Mouse (Mus musculus): ENCODE measurements at regions not wholly inside any gene's neighbourhood (a gene's known extent, or its start where the extent isn't known, plus 50 kb on each side); places are given as distances from the start of the nearest gene placed in this dataset.

GRCm38 (mm10) chr16:19883776-19884513, 98.9 kb downstream of the Klhl6 start:
- no peak overlapping the region for H3K27ac ChIP-seq (replicated peaks; ENCODE audit: low read depth, low read length)
- ATAC-seq (ENCODE audit: low FRiP score, low read depth): peak; percentile 88
- no peaks in the 10 kb centered on the region for H3K27me3 ChIP-seq (ENCODE audit: control insufficient read depth, insufficient read depth, low read length)
- WGBS: 54% methylated on average over 9 of the region's 9 CpGs
- DNase-seq (ENCODE audit: low spot score): peak; percentile 72
- H3K9me3 ChIP-seq (ENCODE audit: control insufficient read depth, low read length): no peaks in the 10 kb centered on the region
- no peak overlapping the region for H3K4me2 ChIP-seq (replicated peaks; ENCODE audit: low read depth, low read length, severe bottlenecking)
- no peak overlapping the region for H3K4me3 ChIP-seq (replicated peaks; ENCODE audit: low read length)
- no peak overlapping the region for H3K9ac ChIP-seq (ENCODE audit: low read depth, low read length, severe bottlenecking)
- H3K4me1 ChIP-seq (ENCODE audit: control insufficient read depth, insufficient read depth, low read length): no peaks in the 10 kb centered on the region
- H3K36me3 ChIP-seq (ENCODE audit: control insufficient read depth, insufficient read depth, low read length): no peaks in the 10 kb centered on the region
- no peak for TF ChIP-seq POLR2A (IDR thresholded peaks at IDR 0.05; ENCODE audit: borderline replicate concordance, extremely low read depth, insufficient read depth, insufficient read length)

- ATAC-seq (ENCODE audit: low FRiP score, low read depth) (no peak), DNase-seq (ENCODE audit: low spot score) (no peak)
- no peaks in the 10 kb centered on the region for H3K9me3 ChIP-seq (ENCODE audit: control insufficient read depth, low read length)
- H3K4me2 ChIP-seq (replicated peaks; ENCODE audit: low read depth, low read length, severe bottlenecking): no peak overlapping the region
- TF ChIP-seq POLR2A (IDR thresholded peaks at IDR 0.05; ENCODE audit: borderline replicate concordance, extremely low read depth, insufficient read depth, insufficient read length): no peak
- no peak overlapping the region for H3K27ac ChIP-seq (replicated peaks; ENCODE audit: low read depth, low read length)
- H3K9ac ChIP-seq (ENCODE audit: low read depth, low read length, severe bottlenecking): no peak overlapping the region
- no peaks in the 10 kb centered on the region for H3K27me3 ChIP-seq (ENCODE audit: control insufficient read depth, insufficient read depth, low read length)
- WGBS: 75% methylated on average over 6 of the region's 6 CpGs
- no peak overlapping the region for H3K4me3 ChIP-seq (replicated peaks; ENCODE audit: low read length)
- H3K4me1 ChIP-seq (ENCODE audit: control insufficient read depth, insufficient read depth, low read length): no peaks in the 10 kb centered on the region
- H3K36me3 ChIP-seq (ENCODE audit: control insufficient read depth, insufficient read depth, low read length): no peaks in the 10 kb centered on the region
These were observed 98.3 kb downstream of the Klhl6 start for GRCm38 (mm10) chr16:19884535-19884934.

GRCm38 (mm10) chr16:19886596-19886995, 96.2 kb downstream of the Klhl6 start:
- no peaks in the 10 kb centered on the region for H3K27me3 ChIP-seq (ENCODE audit: control insufficient read depth, insufficient read depth, low read length)
- H3K4me1 ChIP-seq (ENCODE audit: control insufficient read depth, insufficient read depth, low read length): no peaks in the 10 kb centered on the region
- H3K4me3 ChIP-seq (replicated peaks; ENCODE audit: low read length): no peak overlapping the region
- no peak overlapping the region for H3K9ac ChIP-seq (ENCODE audit: low read depth, low read length, severe bottlenecking)
- H3K27ac ChIP-seq (replicated peaks; ENCODE audit: low read depth, low read length): no peak overlapping the region
- ATAC-seq (ENCODE audit: low FRiP score, low read depth) (no peak), DNase-seq (ENCODE audit: low spot score) (no peak)
- TF ChIP-seq POLR2A (IDR thresholded peaks at IDR 0.05; ENCODE audit: borderline replicate concordance, extremely low read depth, insufficient read depth, insufficient read length): no peak
- no peak overlapping the region for H3K4me2 ChIP-seq (replicated peaks; ENCODE audit: low read depth, low read length, severe bottlenecking)
- no peaks in the 10 kb centered on the region for H3K36me3 ChIP-seq (ENCODE audit: control insufficient read depth, insufficient read depth, low read length)
- no peaks in the 10 kb centered on the region for H3K9me3 ChIP-seq (ENCODE audit: control insufficient read depth, low read length)

GRCm38 (mm10) chr16:19889576-19889975, 93.3 kb downstream of the Klhl6 start:
- Histone ChIP-seq H3K27me3 (ENCODE audit: control insufficient read depth, insufficient read depth, low read length) (no peaks in the 10 kb centered on the region), H3K36me3 (ENCODE audit: control insufficient read depth, insufficient read depth, low read length) (no peaks in the 10 kb centered on the region), H3K9me3 (ENCODE audit: control insufficient read depth, low read length) (no peaks in the 10 kb centered on the region), H3K27ac (replicated peaks; ENCODE audit: low read depth, low read length) (no peak overlapping the region), H3K4me1 (ENCODE audit: control insufficient read depth, insufficient read depth, low read length) (no peaks in the 10 kb centered on the region), H3K9ac (ENCODE audit: low read depth, low read length, severe bottlenecking) (no peak overlapping the region), H3K4me2 (replicated peaks; ENCODE audit: low read depth, low read length, severe bottlenecking) (no peak overlapping the region), H3K4me3 (replicated peaks; ENCODE audit: low read length) (no peak overlapping the region)
- DNase-seq (ENCODE audit: low spot score) (no peak), ATAC-seq (ENCODE audit: low FRiP score, low read depth) (no peak)
- TF ChIP-seq POLR2A (IDR thresholded peaks at IDR 0.05; ENCODE audit: borderline replicate concordance, extremely low read depth, insufficient read depth, insufficient read length): no peak
- 33% methylated on average over 3 of the region's 3 CpGs for WGBS

GRCm38 (mm10) chr16:19891441-19891840, 91.4 kb downstream of the Klhl6 start:
- Histone ChIP-seq H3K27ac (replicated peaks; ENCODE audit: low read depth, low read length) (no peak overlapping the region), H3K4me2 (replicated peaks; ENCODE audit: low read depth, low read length, severe bottlenecking) (no peak overlapping the region), H3K4me3 (replicated peaks; ENCODE audit: low read length) (no peak overlapping the region), H3K27me3 (ENCODE audit: control insufficient read depth, insufficient read depth, low read length) (no peaks in the 10 kb centered on the region), H3K36me3 (ENCODE audit: control insufficient read depth, insufficient read depth, low read length) (no peaks in the 10 kb centered on the region), H3K9ac (ENCODE audit: low read depth, low read length, severe bottlenecking) (no peak overlapping the region), H3K9me3 (ENCODE audit: control insufficient read depth, low read length) (no peaks in the 10 kb centered on the region), H3K4me1 (ENCODE audit: control insufficient read depth, insufficient read depth, low read length) (no peaks in the 10 kb centered on the region)
- 82% methylated on average over 3 of the region's 3 CpGs for WGBS
- no peak for DNase-seq (ENCODE audit: low spot score)
- no peak for TF ChIP-seq POLR2A (IDR thresholded peaks at IDR 0.05; ENCODE audit: borderline replicate concordance, extremely low read depth, insufficient read depth, insufficient read length)
- no peak for ATAC-seq (ENCODE audit: low FRiP score, low read depth)
